Mouse (Mus musculus) ovary, postnatal 36 days (tissue): Measurements from ENCODE around the gene Smarcd2.
A peak's percentile ranks its signal among the peaks of the same experiment; 100 is the strongest.

Experiments used
- DNase-seq: peaks from one replicate; pipeline ENCODE4 v3.0.0; 2022; ENCODE audit warnings: low spot score, mixed read lengths

Smarcd2 gene

DNA sequence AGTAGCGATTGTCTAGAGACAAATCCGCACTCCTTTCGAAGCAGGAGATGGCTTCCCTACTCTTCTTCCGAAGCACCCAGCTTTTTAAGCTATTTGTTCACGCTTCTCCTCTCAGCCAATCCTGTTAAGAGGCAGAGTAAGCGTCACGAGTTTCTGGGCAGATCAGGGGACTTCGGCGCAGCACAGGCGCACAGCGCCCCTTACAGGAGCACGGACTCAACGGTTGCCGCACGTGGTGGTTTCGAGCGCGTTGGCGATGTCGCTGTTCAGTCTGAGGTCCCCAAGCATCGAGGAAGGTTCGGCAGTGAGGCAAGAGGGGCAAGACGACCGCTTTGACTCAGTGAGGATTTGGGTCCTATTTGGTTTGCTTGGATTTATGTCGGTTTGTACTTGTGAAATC is 3.7 kb upstream of the Smarcd2 start, which contains the start of gene Tcam1:
Gene Tcam1 (plus strand): TSS at position 219 of the 400 bp plus-strand sequence.
- DNase-seq: peak; percentile 88

GRCm38 (mm10) chr11:106274971-106275411 is 2.2 kb upstream of the Smarcd2 start:
- DNase-seq: no peak

GRCm38 (mm10) chr11:106274374-106274773 is 1.6 kb upstream of the Smarcd2 start:
- DNase-seq: no peak

GRCm38 (mm10) chr11:106273811-106274210 is 1.0 kb upstream of the Smarcd2 start:
- no peak for DNase-seq

DNA sequence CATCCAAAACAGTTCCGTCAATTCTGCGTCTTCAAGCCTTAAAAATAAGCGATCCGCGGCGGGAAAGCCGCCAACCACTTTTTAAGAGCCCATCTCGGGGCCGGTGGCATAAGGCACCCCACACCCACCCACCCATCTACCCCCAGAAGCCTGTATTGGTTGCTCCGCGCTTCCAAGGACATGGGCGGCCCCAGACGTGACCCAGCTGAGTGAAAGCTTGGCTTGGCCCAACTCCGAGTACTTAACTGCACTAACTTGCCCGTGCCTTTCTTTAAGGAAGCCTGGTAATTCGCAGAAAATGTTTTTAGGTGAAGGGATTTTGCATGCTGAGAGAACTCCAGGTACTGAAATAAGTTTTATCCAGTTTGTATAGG is 526 bp upstream of the Smarcd2 start:
- no peak for DNase-seq

DNA sequence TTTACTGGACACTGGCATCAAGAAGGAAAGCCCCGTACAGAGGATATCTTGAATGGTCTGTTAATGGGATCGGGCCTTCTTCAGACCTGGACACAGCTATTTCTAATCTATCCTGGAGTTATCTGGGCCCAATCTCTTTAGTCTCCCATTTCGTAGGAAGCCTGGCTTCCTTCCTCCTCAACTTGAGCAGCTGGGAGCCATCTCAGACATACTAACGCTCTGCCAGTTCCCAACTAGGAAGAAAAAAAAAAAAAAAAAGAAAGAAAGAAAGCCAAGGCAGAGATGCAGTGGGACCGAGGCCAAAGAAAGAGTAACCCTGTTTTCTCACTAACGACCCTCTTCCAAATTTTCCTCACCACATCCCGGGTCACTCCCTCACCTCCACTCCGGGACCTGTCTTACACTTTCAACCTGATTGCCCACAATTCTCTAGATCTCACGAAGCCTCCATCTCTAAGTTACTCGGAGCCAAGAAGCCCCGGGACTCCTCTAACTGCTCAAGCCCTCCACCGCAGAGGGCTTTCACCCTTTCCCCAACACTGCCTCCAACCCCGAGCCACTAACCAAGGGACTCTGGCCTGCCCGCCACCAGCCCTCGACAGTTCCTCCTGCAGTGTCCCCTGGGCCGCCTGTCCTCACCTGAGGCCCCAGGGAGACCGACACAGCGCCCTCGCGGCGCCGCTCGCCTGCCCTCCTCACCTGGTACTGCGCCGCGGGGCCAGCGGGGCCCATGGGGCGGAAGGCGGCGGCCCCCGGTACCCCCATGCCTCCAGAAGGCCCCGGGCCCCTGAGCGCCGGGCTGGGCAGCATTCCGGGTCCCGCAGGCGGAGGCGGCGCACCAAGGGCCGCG is 753 bp downstream of the Smarcd2 start:
- DNase-seq: no peak

- no peak for DNase-seq
Observed at GRCm38 (mm10) chr11:106271131-106271793, 1.5 kb downstream of the Smarcd2 start.

- DNase-seq: no peak
Observed at GRCm38 (mm10) chr11:106269060-106269431, 3.7 kb downstream of the Smarcd2 start.

DNA sequence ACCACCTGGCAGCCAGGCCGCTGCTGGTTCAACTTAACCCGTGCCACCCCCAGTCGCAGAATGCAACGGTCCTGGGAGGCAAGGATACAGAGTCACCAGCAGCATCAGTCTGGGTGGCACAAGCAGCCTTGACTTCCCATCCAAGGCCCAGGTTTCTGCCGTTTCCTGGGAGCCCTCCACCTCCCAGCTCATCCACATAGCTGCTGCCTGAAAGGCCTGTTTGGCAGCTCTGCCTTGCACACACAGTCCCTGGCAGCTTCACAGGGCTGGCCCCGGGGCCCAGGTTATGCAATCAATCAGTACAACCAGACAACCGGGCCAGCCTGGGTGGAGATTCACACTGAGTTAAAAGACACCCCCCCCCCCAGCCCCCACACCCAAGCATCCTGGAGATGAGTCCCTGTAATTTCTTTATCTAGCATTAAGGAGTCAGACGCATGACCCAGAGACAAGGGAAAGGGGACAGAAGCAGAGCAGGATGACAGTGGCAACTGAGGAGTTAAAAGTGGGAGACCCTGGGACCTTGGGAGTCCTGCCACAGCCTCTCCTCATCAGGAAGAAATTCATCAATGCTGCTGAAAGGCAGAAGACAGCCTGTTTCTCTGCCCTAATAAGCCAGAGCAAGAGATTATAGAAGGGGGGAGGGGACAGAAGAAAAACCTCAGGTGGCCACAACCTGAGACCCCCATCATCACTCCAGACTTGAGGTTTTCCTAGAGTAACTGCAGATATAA is 4.3 kb downstream of the Smarcd2 start:
- DNase-seq: peak; percentile 75

GRCm38 (mm10) chr11:106267871-106268270 is 4.9 kb downstream of the Smarcd2 start:
- DNase-seq: no peak

- peak; percentile 56 for DNase-seq
Observed at GRCm38 (mm10) chr11:106267311-106267852, 5.4 kb downstream of the Smarcd2 start.

DNA sequence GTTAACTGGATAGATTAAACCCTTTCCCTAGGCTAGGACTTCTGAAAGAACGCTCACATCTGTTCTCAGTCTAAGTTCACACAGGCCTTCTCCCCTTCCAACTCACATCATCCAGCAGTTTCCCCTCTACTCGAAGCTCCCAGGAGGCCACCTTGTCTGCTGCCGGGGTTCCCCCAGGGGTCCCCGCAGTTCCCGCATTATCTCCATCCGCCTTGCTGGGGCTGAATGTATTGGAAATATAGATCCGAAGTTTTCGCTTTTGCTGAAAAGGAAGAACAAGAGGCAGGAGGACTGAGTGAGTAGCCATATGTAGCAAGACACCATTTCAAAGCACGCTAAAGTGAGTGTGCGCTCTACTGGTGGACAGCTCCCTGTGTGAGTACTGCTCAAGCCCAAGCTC is 6.3 kb downstream of the Smarcd2 start:
- no peak for DNase-seq

GRCm38 (mm10) chr11:106265570-106265969 is 7.2 kb downstream of the Smarcd2 start:
- DNase-seq: no peak

DNA sequence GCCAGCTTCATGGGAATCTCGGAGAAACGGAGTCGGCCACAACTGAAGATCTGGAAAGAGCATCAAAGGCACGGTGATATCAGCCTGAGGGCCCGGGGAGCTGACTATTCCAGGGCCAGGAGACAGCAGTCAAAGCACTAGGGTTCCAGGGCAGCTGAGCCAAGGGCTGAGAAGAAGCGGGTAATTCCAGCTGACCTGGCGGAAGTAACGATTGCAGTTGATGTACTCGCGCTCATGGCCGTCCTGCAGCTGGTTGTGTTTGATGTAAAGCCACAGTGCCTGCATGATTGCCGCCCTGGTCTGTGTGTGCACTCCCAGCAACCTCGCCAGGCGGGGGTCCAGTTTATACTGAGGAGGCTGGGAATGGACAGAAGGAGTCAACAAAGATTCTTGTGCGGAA is 7.8 kb downstream of the Smarcd2 start:
- DNase-seq: no peak

DNA sequence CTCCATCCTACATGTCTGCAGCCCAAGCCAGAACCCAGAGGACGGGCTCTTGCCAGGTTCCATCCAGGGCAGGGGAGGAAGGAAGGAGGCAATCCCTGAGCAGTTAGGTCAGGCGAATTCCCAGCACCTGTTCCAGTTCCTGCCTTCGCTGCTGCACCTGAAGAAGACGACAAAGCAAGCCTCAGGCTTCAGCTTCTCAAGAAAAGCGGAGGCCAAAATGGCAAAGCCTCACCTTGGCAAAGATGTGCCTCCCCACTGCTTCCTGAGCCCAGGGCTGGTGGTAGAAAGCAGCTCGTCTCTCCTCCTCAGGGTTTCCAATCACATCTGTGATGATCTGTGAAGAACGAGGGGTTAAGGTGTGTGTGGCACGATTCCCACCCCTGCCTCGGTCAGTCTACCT is 8.8 kb downstream of the Smarcd2 start:
- DNase-seq: no peak

DNA sequence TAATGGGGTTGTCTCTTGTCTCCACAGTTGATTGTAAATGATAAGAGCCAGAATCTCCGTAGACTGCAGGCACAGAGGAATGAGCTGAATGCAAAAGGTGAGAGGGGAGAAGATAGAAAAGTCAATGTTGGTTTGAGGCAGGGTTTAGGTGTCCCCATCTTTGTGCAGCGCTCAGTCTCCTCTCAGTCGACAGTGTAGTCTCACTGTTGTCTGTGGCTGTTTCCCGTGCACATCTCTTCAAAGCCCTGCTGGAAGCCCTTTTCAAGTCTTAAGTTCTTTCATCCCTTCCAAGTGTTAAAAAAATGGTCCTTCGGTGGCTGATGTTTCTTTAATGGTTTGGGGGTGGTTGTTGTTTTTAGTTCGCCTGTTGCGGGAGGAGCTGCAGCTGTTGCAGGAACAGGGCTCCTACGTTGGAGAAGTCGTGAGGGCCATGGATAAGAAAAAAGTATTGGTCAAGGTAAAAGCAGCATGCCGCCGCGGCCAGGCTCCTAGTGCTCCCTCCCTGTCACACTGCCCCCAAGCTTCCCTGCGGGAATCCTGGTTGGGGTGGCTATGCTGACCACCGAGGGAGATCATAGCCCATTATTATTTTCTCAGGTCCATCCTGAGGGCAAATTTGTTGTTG is 11.8 kb downstream of the Smarcd2 start:
- DNase-seq: no peak

GRCm38 (mm10) chr11:106256775-106257174 is 16.0 kb downstream of the Smarcd2 start:
- no peak for DNase-seq

- DNase-seq: peak; percentile 98
Observed at GRCm38 (mm10) chr11:106255685-106256451, 16.9 kb downstream of the Smarcd2 start, which contains the start of the genes Ftsj3 and Psmc5. Ftsj3 (minus strand) TSS chr11:106256079. Psmc5 (plus strand) TSS chr11:106256154.

DNA sequence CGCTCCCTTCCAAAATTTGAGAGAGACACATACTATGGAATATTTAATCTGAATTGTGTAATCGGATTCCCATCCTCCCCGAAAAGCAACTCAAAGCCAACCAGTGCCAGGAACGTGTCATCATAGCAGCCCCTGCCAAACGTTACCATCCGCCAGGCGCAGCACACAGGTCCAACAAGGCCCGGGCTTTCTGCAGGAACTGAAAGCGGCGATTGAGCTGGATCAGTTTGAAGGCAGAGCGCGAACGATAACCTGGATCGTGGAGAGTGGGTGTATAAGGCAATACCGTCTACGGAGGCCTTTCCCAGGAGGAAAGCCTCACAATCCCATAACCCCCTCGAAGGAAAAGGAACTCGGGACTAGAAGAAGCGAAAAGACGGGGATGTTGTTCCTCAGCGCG is 17.6 kb downstream of the Smarcd2 start:
- no peak for DNase-seq

DNA sequence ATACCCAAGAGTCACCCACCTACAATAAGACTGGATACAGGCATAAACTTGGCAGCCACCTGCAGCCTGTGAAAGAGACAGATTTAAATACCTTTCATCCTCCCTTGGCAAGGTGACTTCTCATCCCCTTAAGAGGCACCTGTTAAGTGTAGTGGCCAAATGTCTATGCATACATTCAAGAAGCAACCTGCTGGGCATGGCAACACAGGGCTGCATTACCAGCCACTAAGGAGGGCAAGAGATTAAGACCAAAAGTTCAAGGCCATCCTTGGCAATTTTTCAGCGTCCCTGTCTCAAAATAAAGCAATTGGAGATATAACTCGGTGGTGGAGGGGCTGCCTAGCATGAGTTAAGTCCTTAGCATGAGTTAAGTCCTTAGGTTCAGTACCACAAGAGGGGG is 18.0 kb downstream of the Smarcd2 start:
- DNase-seq: no peak

GRCm38 (mm10) chr11:106249326-106249725 is 23.4 kb downstream of the Smarcd2 start:
- DNase-seq: no peak
